Mouse (Mus musculus) lung, postnatal 0 days (tissue): ENCODE measurements at regions not wholly inside any gene's neighbourhood (a gene's known extent, or its start where the extent isn't known, plus 50 kb on each side); places are given as distances from the start of the nearest gene placed in this dataset.

Experiments
- ATAC-seq: fragments of 200-750 bp; cut with Nextera tagmentation; 2 replicates; pipeline ENCODE4 v1.8.0; 2017; ENCODE audit warnings: moderate library complexity
- DNase-seq: peaks from one replicate; pipeline ENCODE4 v3.0.0-alpha.2; 2016; ENCODE audit warnings: low spot score
- H3K27ac ChIP-seq: fragments of 300-500 bp; sonication (generic); 2 replicates; pipeline ENCODE4 v1.5.1; 2014; ENCODE audit warnings: antibody characterized with exemption, mild to moderate bottlenecking, low read length, mixed read lengths
- H3K27me3 ChIP-seq: fragments of 300-500 bp; sonication (generic); replicated peaks from 2 replicates; pipeline ENCODE4 v1.6.1; 2014; ENCODE audit warnings: low read length, mixed read lengths; ENCODE audit not compliant: insufficient read depth
- H3K36me3 ChIP-seq: fragments of 300-500 bp; sonication (generic); 2 replicates; pipeline ENCODE4 v1.6.1; 2014; ENCODE audit warnings: low read length, mixed read lengths; ENCODE audit not compliant: insufficient read depth
- H3K4me1 ChIP-seq: fragments of 300-500 bp; sonication (generic); 2 replicates; pipeline ENCODE4 v1.6.1; 2014; ENCODE audit warnings: antibody characterized with exemption, low read depth, low read length, mixed read lengths; ENCODE audit not compliant: insufficient read depth
- H3K4me2 ChIP-seq: fragments of 300-500 bp; sonication (generic); replicated peaks from 2 replicates; pipeline ENCODE4 v1.6.1; 2014; ENCODE audit warnings: low read depth, mild to moderate bottlenecking, low read length, moderate library complexity, mixed read lengths
- H3K4me3 ChIP-seq: fragments of 300-500 bp; sonication (generic); 2 replicates; pipeline ENCODE4 v1.5.1; 2014; ENCODE audit warnings: low read depth, low read length
- H3K9ac ChIP-seq: fragments of 300-500 bp; sonication (generic); replicated peaks from 2 replicates; pipeline ENCODE4 v1.6.1; 2014; ENCODE audit warnings: low read depth, mild to moderate bottlenecking
- H3K9me3 ChIP-seq: fragments of 300-500 bp; sonication (generic); 2 replicates; pipeline ENCODE4 v1.6.1; 2016; ENCODE audit warnings: low read length, mixed read lengths
- CTCF ChIP-seq: IDR thresholded peaks from 2 replicates; pipeline ENCODE4 v1.5.1; 2016; ENCODE audit warnings: antibody characterized with exemption, mild to moderate bottlenecking
- EP300 ChIP-seq: IDR thresholded peaks from 2 replicates; pipeline ENCODE4 v1.6.1; 2016; ENCODE audit warnings: antibody characterized with exemption, mild to moderate bottlenecking, control low read depth
- WGBS: fragments of 180-500 bp; shearing (Covaris S2); extraction: QIAGEN DNeasy Blood & Tissue Kit; methylation state at CpG from one replicate; pipeline ENCODE4 v1.1.7; 2014; 5-methylcytosine and 5-hydroxymethylcytosine counted together

GRCm38 (mm10) chr15:26184930-26185329, 123.9 kb upstream of the March11 start:
- H3K4me3 ChIP-seq: no peak overlapping the region
- no peak overlapping the region for H3K4me2 ChIP-seq
- H3K9me3 ChIP-seq: no peaks in the 10 kb centered on the region
- no peaks in the 10 kb centered on the region for H3K4me1 ChIP-seq
- TF ChIP-seq EP300 (no peak), CTCF (peak; percentile 8; the same call in 1 of the 2 replicates)
- H3K27ac ChIP-seq: no peak overlapping the region
- H3K36me3 ChIP-seq: no peaks in the 10 kb centered on the region
- no peak overlapping the region for H3K9ac ChIP-seq
- DNase-seq (no peak), ATAC-seq (no peak)
- no peaks in the 10 kb centered on the region for H3K27me3 ChIP-seq
- WGBS: 45% methylated on average over 3 of the region's 3 CpGs

GRCm38 (mm10) chr15:26195576-26195975, 113.3 kb upstream of the March11 start:
- Histone ChIP-seq H3K4me1 (no peaks in the 10 kb centered on the region), H3K9ac (no peak overlapping the region), H3K36me3 (no peaks in the 10 kb centered on the region), H3K9me3 (no peaks in the 10 kb centered on the region), H3K27ac (no peak overlapping the region), H3K4me3 (no peak overlapping the region), H3K4me2 (no peak overlapping the region), H3K27me3 (no peaks in the 10 kb centered on the region)
- no peak for ATAC-seq
- no peak for DNase-seq
- TF ChIP-seq EP300: no peak
- TF ChIP-seq CTCF: no peak
- 76% methylated on average over 1 of the region's 1 CpGs for WGBS

GRCm38 (mm10) chr15:26206837-26207236, 102.0 kb upstream of the March11 start:
- DNase-seq (no peak), ATAC-seq (no peak)
- Histone ChIP-seq H3K9me3 (no peaks in the 10 kb centered on the region), H3K4me3 (no peak overlapping the region), H3K27me3 (no peaks in the 10 kb centered on the region), H3K36me3 (no peaks in the 10 kb centered on the region), H3K27ac (no peak overlapping the region), H3K4me2 (no peak overlapping the region), H3K9ac (no peak overlapping the region), H3K4me1 (no peaks in the 10 kb centered on the region)
- TF ChIP-seq CTCF: no peak
- TF ChIP-seq EP300: no peak
- WGBS: 62% methylated on average over 6 of the region's 6 CpGs

- TF ChIP-seq CTCF: no peak
- no peak for TF ChIP-seq EP300
These were observed 88.0 kb upstream of the March11 start for GRCm38 (mm10) chr15:26220855-26221254.

GRCm38 (mm10) chr15:26228646-26229045, 80.2 kb upstream of the March11 start:
- ATAC-seq (no peak), DNase-seq (no peak)
- Histone ChIP-seq H3K27me3 (no peaks in the 10 kb centered on the region), H3K4me1 (no peaks in the 10 kb centered on the region), H3K36me3 (no peaks in the 10 kb centered on the region), H3K4me2 (no peak overlapping the region), H3K27ac (no peak overlapping the region), H3K9ac (no peak overlapping the region), H3K9me3 (no peaks in the 10 kb centered on the region), H3K4me3 (no peak overlapping the region)
- WGBS: 67% methylated on average over 4 of the region's 4 CpGs
- TF ChIP-seq EP300 (no peak), CTCF (no peak)

More at GRCm38 (mm10) chr15:26220855-26221254, 88.0 kb upstream of the March11 start:
- WGBS: 78% methylated on average over 3 of the region's 3 CpGs
- Histone ChIP-seq H3K27ac (no peak overlapping the region), H3K4me2 (no peak overlapping the region), H3K4me1 (no peaks in the 10 kb centered on the region), H3K9me3 (no peaks in the 10 kb centered on the region), H3K27me3 (no peaks in the 10 kb centered on the region), H3K36me3 (no peaks in the 10 kb centered on the region), H3K4me3 (no peak overlapping the region), H3K9ac (no peak overlapping the region)
- ATAC-seq (no peak), DNase-seq (no peak)
